Comparison of ENCODE assay signal across 8 mouse cellular contexts in the genomic region with DNA sequence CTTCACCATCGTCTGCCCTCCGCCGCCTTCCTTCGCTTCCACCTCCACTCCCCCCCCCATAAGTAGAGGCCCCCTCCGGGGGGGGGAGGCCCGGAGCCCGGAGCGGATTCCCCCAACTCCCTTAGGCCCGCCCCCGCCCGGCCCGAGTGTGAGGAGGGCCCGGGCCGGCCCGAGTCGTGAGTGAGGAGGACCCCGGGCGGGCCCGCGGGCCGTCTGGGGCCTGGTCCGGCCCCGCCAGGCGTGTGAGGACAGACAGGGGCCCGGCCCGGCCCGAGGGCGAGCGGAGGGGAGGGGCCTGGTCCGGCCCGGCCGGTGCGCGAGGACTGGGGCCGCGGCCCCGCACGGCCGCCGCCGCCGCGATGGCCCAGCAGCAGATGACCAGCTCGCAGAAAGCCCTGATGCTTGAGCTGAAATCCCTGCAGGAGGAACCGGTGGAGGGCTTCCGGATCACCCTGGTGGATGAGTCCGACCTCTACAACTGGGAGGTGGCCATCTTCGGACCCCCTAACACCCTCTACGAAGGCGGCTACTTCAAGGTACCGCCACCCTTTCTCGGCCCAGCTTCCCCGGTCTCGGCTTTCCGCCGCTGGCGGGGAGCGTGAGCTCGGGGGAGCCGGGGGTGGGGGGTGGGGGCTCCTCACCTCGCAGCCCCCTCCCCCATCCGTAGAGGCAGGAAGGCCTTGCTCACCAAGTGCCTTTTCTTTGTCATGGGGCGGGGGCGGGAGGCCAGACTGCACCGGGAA. TPM values are rescaled to one million over a fixed set of nuclear protein-coding genes. Genes with fewer than 3 reads are reported as not detected.
DNase-seq lines count a peak whose midpoint lies in the region; ATAC-seq lines count a peak whose summit lies in the region.

A gene (plus strand): TSS at position 33 of the 743 bp plus-strand sequence.

- peak within 1 kb of the TSS; percentile 72 for H3K4me3 ChIP-seq in embryonic facial prominence, embryonic 12.5 days
- peak within 1 kb of the TSS; percentile 96 for H3K4me3 ChIP-seq in limb, embryonic 13.5 days
- H3K4me3 ChIP-seq in midbrain, embryonic 14.5 days (replicated peaks; ENCODE audit: low read depth, low read length): peak within 1 kb of the TSS; percentile 93

- 0 out of 2 replicates have a peak, but pooled peaks cover 3% of the 10 kb centered on the region for H3K4me1 ChIP-seq in embryonic facial prominence, embryonic 12.5 days
- peaks cover 14% of the 10 kb centered on the region for H3K4me1 ChIP-seq in limb, embryonic 13.5 days
- peaks cover 6% of the 10 kb centered on the region for H3K4me1 ChIP-seq in midbrain, embryonic 14.5 days (ENCODE audit: control insufficient read depth, insufficient read depth, low read length)

- peak within 1 kb of the TSS; percentile 58 for H3K4me2 ChIP-seq in embryonic facial prominence, embryonic 12.5 days (replicated peaks)
- peak within 1 kb of the TSS; percentile 83 for H3K4me2 ChIP-seq in limb, embryonic 13.5 days (replicated peaks)
- peak within 1 kb of the TSS; percentile 70 for H3K4me2 ChIP-seq in midbrain, embryonic 14.5 days (ENCODE audit: low read length)

- ATAC-seq in embryonic facial prominence, embryonic 12.5 days (ENCODE audit: insufficient number of reproducible peaks, insufficient read depth, low FRiP score, low TSS enrichment): peak; percentile 81
- ATAC-seq in limb, embryonic 13.5 days (ENCODE audit: low FRiP score, low read depth): peak; percentile 72
- ATAC-seq in midbrain, embryonic 14.5 days (ENCODE audit: low FRiP score, low TSS enrichment): peak; percentile 81

- peak within 1 kb of the TSS; percentile 98 for H3K27ac ChIP-seq in embryonic facial prominence, embryonic 12.5 days
- peak within 1 kb of the TSS; percentile 98 for H3K27ac ChIP-seq in limb, embryonic 13.5 days
- peak within 1 kb of the TSS; percentile 99 for H3K27ac ChIP-seq in midbrain, embryonic 14.5 days (replicated peaks; ENCODE audit: low read depth, low read length)

- H3K27me3 ChIP-seq in embryonic facial prominence, embryonic 12.5 days: no peaks in the 10 kb centered on the region
- H3K27me3 ChIP-seq in limb, embryonic 13.5 days: no peaks in the 10 kb centered on the region
- H3K27me3 ChIP-seq in midbrain, embryonic 14.5 days (ENCODE audit: control insufficient read depth, insufficient read depth, low read length): no peaks in the 10 kb centered on the region

- H3K9me3 ChIP-seq in embryonic facial prominence, embryonic 12.5 days: no peaks in the 10 kb centered on the region
- no peaks in the 10 kb centered on the region for H3K9me3 ChIP-seq in limb, embryonic 13.5 days
- no peaks in the 10 kb centered on the region for H3K9me3 ChIP-seq in midbrain, embryonic 14.5 days (ENCODE audit: control insufficient read depth, low read length)

- peaks cover 19% of the 10 kb centered on the region; the same call in 1 of the 2 replicates for H3K36me3 ChIP-seq in embryonic facial prominence, embryonic 12.5 days
- peaks cover 20% of the 10 kb centered on the region for H3K36me3 ChIP-seq in limb, embryonic 13.5 days
- H3K36me3 ChIP-seq in midbrain, embryonic 14.5 days (ENCODE audit: control insufficient read depth, insufficient read depth, low read length): peaks cover 6% of the 10 kb centered on the region

- H3K9ac ChIP-seq in embryonic facial prominence, embryonic 12.5 days: peak within 1 kb of the TSS; percentile 99
- H3K9ac ChIP-seq in limb, embryonic 13.5 days: peak within 1 kb of the TSS; percentile 99
- H3K9ac ChIP-seq in midbrain, embryonic 14.5 days (replicated peaks; ENCODE audit: low read length): peak within 1 kb of the TSS; percentile 100

- 1% methylated on average over 65 of the region's 65 CpGs for WGBS in embryonic facial prominence, embryonic 12.5 days
- WGBS in limb, embryonic 13.5 days: under 1% methylated on average over 53 of the region's 65 CpGs
- WGBS in midbrain, embryonic 14.5 days: under 1% methylated on average over 60 of the region's 65 CpGs

- peak; percentile 33 for DNase-seq in right cerebral cortex, adult 18-20 months
- no peak for DNase-seq in right cerebral cortex, postnatal 36 days (ENCODE audit: low spot score in 2 of 2)
- peak; percentile 99 for DNase-seq in heart, adult 11 months
- DNase-seq in kidney, adult 11 months: peak; percentile 56
- DNase-seq in midbrain, embryonic 14.5 days: peak; percentile 77
- DNase-seq in spleen, postnatal 10 days (ENCODE audit: low spot score in 2 of 2): peak; percentile 72 to 75

RNA-seq across cellular contexts. Expression of the gene that starts here (rescaled TPM):
- 104 and 119 TPM in 2 replicates for polyA plus RNA-seq in embryonic facial prominence, embryonic 12.5 days (2016; fragmentation: Nextera tagmentation; extraction: Ambion mirVana)
- 94.5 and 98.1 TPM in 2 replicates for polyA plus RNA-seq in limb, embryonic 13.5 days (2015; fragmentation: Nextera tagmentation; extraction: Ambion mirVana)
- polyA plus RNA-seq in midbrain, embryonic 14.5 days (2014; fragmentation: Nextera tagmentation; extraction: Ambion mirVana): 75.7 and 80.7 TPM in 2 replicates

Comparison
In these comparisons a context has a peak if more than half of its experiments do, and no peak if none do; other contexts are left out.
1. DNase-seq: peak in right cerebral cortex, adult 18-20 months (single experiment), heart, adult 11 months (single experiment), kidney, adult 11 months (single experiment), midbrain, embryonic 14.5 days (single experiment) and spleen, postnatal 10 days (2 of 2); none in right cerebral cortex, postnatal 36 days (0 of 2).
2. Peak in every context shown above with its lines, with median percentiles within 50 percentile points of each other: ATAC-seq, H3K27ac ChIP-seq, H3K4me2 ChIP-seq, H3K4me3 ChIP-seq and H3K9ac ChIP-seq.